Mouse (Mus musculus) lung, postnatal 0 days (tissue): Measurements from ENCODE around the gene Aldh3b2.

Experiments
- CTCF ChIP-seq: IDR thresholded peaks from 2 replicates; pipeline ENCODE4 v1.5.1; 2016; ENCODE audit warnings: antibody characterized with exemption, mild to moderate bottlenecking
- EP300 ChIP-seq: IDR thresholded peaks from 2 replicates; pipeline ENCODE4 v1.6.1; 2016; ENCODE audit warnings: antibody characterized with exemption, mild to moderate bottlenecking, control low read depth

- no peak for TF ChIP-seq CTCF
- TF ChIP-seq EP300: no peak
Measured at GRCm38 (mm10) chr19:4005091-4005490, 33.0 kb downstream of the Aldh3b2 start.
